ENCODE assay signal across 24 mouse cellular contexts in the genomic region with DNA sequence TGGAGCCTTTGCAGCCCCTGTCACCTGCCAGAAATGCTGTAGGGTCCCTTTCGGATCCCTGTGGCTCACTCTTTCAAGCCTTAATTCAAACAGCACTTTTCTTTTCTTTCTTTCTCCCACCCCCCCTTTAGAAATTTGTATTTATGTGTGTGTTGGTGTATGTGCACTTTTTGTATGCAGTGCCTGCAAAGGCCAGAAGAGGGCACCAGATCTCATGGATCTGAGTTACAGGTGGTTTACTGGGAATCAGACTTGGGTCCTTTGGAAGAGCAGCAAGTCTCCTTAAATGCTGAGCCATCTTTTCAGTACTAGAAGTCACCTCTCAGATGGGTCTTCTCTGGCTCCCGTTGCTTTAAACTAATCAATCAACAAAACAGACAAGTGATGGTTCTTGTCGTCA. TPM values are rescaled to one million over a fixed set of nuclear protein-coding genes. Genes with fewer than 3 reads are reported as not detected.
DNase-seq lines count a peak whose midpoint lies in the region; ATAC-seq and TF ChIP-seq lines count a peak whose summit lies in the region.
"Had no signal": no experiment of that assay in that cellular context is flagged by ENCODE, and none has a peak within 500 bp of the region (broad histone marks: within the 10 kb centered on the region; RNA-seq: fewer than 3 reads in every experiment).

No protein-coding gene starts in this region.

- H3K27me3 ChIP-seq in liver, embryonic 14.5 days (ENCODE audit: control insufficient read depth, insufficient read depth, low read length) = peaks cover 14% of the 10 kb centered on the region
- peaks cover 9% of the 10 kb centered on the region for H3K27me3 ChIP-seq in CH12.LX (replicated peaks)

- no peaks in the 10 kb centered on the region for H3K4me1 ChIP-seq in liver, embryonic 14.5 days (replicated peaks; ENCODE audit: control insufficient read depth in 2 of 2, insufficient read depth in 2 of 2, low read length in 1 of 2)
- H3K4me1 ChIP-seq in CH12.LX (ENCODE audit: control insufficient read depth in 1 of 2, insufficient read depth in 2 of 2) = peaks cover 3 to 28% of the 10 kb centered on the region in 2 experiments; a peak in 3 of 4 replicates
- H3K4me1 ChIP-seq: heart, embryonic 13.5 days; limb, embryonic 13.5 days had no signal

- WGBS in liver, embryonic 14.5 days (ENCODE audit: insufficient replicate concordance) = 69% methylated on average over 3 of the region's 3 CpGs

- H3K79me2 ChIP-seq in CH12.LX (replicated peaks; ENCODE audit: control insufficient read depth, extremely low read depth, insufficient read depth, poor library complexity, severe bottlenecking) = no peaks in the 10 kb centered on the region

- TF ChIP-seq POLR2A in CH12.LX (IDR thresholded peaks at IDR 0.05; ENCODE audit: low read depth, low read length) = no peak
- TF ChIP-seq POLR2A in brain, embryonic 14.5 days (IDR thresholded peaks at IDR 0.05; ENCODE audit: borderline replicate concordance, extremely low read depth, insufficient read depth, insufficient read length, poor library complexity, severe bottlenecking) = no peak

- no peak overlapping the region for H3K9ac ChIP-seq in liver, embryonic 14.5 days (replicated peaks)
- no peak overlapping the region for H3K9ac ChIP-seq in CH12.LX (ENCODE audit: insufficient read depth, low read depth)
- H3K9ac ChIP-seq: heart, embryonic 13.5 days; limb, embryonic 13.5 days; midbrain, embryonic 12.5 days; neural tube, embryonic 15.5 days had no signal

- DNase-seq in gastrocnemius, adult 2 months = no peak
- DNase-seq in gastrocnemius, postnatal 10 days = no peak
- no peak for DNase-seq in liver, embryonic 14.5 days (ENCODE audit: low read depth in 3 of 3, low spot score in 3 of 3)
- DNase-seq in liver (no peak), CH12.LX (ENCODE audit: extremely low read depth) (no peak)
- no peak for DNase-seq in brain, embryonic 14.5 days (ENCODE audit: low read depth)
- DNase-seq in adrenal gland, adult 18-20 months (ENCODE audit: low spot score in 2 of 2) = no peak
- no peak for DNase-seq in layer of hippocampus, adult 18-20 months (ENCODE audit: low spot score in 2 of 2)
- DNase-seq: cerebellum, adult 11 months; cerebellum, postnatal 36 days; lung, adult 18-20 months; right cerebral cortex, postnatal 4 days; thymus, adult 18-20 months had no signal

- no peak overlapping the region for H3K27ac ChIP-seq in gastrocnemius, adult 2 months
- H3K27ac ChIP-seq in liver, embryonic 14.5 days = no peak overlapping the region
- no peak overlapping the region for H3K27ac ChIP-seq in CH12.LX (ENCODE audit: insufficient read depth, low read depth)
- H3K27ac ChIP-seq: embryonic facial prominence, embryonic 10.5 days; heart, embryonic 13.5 days; limb, embryonic 13.5 days; macrophage; midbrain, embryonic 12.5 days; neural tube, embryonic 15.5 days had no signal

- dilution Hi-C loops in CH12.LX (cut with MboI; ENCODE audit: extremely low pct_ligation_motif_present, extremely low pct_unique_long_range_greater_than_20kb, low sequenced_read_pairs) = no loop called here

- intact Hi-C loops in gastrocnemius, adult 2 months (cut with DNase I) = no loop called here

- no peaks in the 10 kb centered on the region; the same call in 1 of the 2 replicates for H3K9me3 ChIP-seq in liver, embryonic 14.5 days (ENCODE audit: control insufficient read depth, low read length)
- H3K9me3 ChIP-seq in CH12.LX (replicated peaks; ENCODE audit: low read length) = peaks cover 8% of the 10 kb centered on the region
- H3K9me3 ChIP-seq: neural tube, embryonic 15.5 days had no signal

- no peaks in the 10 kb centered on the region for H3K36me3 ChIP-seq in liver, embryonic 14.5 days (replicated peaks; ENCODE audit: control insufficient read depth, insufficient read depth, low read depth)
- H3K36me3 ChIP-seq in CH12.LX (replicated peaks in 1 of 2; ENCODE audit: control insufficient read depth in 1 of 2, insufficient read depth in 1 of 2, low read length in 1 of 2) = peaks cover 0 to 1% of the 10 kb centered on the region in 2 experiments
- H3K36me3 ChIP-seq: embryonic facial prominence, embryonic 10.5 days; heart, embryonic 13.5 days; limb, embryonic 13.5 days; midbrain, embryonic 12.5 days; neural tube, embryonic 15.5 days had no signal

- peak; percentile 34; the same call in 1 of the 2 replicates for TF ChIP-seq CTCF in gastrocnemius, adult 2 months (IDR thresholded peaks at IDR 0.05)
- TF ChIP-seq CTCF in liver, embryonic 14.5 days (IDR thresholded peaks at IDR 0.05; ENCODE audit: low read depth) = peak; percentile 60
- TF ChIP-seq CTCF in CH12.LX (conservative IDR thresholded peaks at IDR 0.05 in 1 of 2, IDR thresholded peaks at IDR 0.05 in 1 of 2; ENCODE audit: low read depth in 2 of 2, low read length in 2 of 2) = peak; percentile 33 to 61; a peak in 2 of 4 replicates
- TF ChIP-seq CTCF in brain, embryonic 14.5 days (IDR thresholded peaks at IDR 0.05; ENCODE audit: borderline replicate concordance, extremely low read depth, insufficient read depth, insufficient read length) = peak; percentile 29; the same call in 1 of the 2 replicates

- TF ChIP-seq EP300 in liver, embryonic 14.5 days (IDR thresholded peaks at IDR 0.05; ENCODE audit: low read depth) = no peak
- TF ChIP-seq EP300 in CH12.LX (IDR thresholded peaks at IDR 0.05; ENCODE audit: low read length) = no peak

- H3K4me2 ChIP-seq in liver, embryonic 14.5 days (ENCODE audit: low read depth) = no peak overlapping the region
- H3K4me2 ChIP-seq in CH12.LX (ENCODE audit: insufficient read depth, low read depth, poor library complexity, severe bottlenecking) = no peak overlapping the region
- H3K4me2 ChIP-seq: heart, embryonic 13.5 days; limb, embryonic 13.5 days; midbrain, embryonic 12.5 days; neural tube, embryonic 15.5 days had no signal

- H3K4me3 ChIP-seq in gastrocnemius, adult 2 months = no peak overlapping the region
- no peak overlapping the region for H3K4me3 ChIP-seq in liver, embryonic 14.5 days (ENCODE audit: insufficient read depth in 1 of 2, low read depth in 2 of 2, low read length in 2 of 2)
- H3K4me3 ChIP-seq in CH12.LX (replicated peaks in 1 of 3; ENCODE audit: low read depth in 2 of 3, low read length in 2 of 3, poor library complexity in 1 of 3) = no peak overlapping the region
- H3K4me3 ChIP-seq: embryonic facial prominence, embryonic 10.5 days; heart, embryonic 13.5 days; limb, embryonic 13.5 days; midbrain, embryonic 12.5 days; myocyte; neural tube, embryonic 15.5 days had no signal

- peak; percentile 44 for TF ChIP-seq RAD21 in CH12.LX (IDR thresholded peaks at IDR 0.05; ENCODE audit: low read depth, low read length)

- ATAC-seq in liver, embryonic 14.5 days (ENCODE audit: insufficient read depth) = no peak
- ATAC-seq: forebrain, embryonic 14.5 days; inflammation-experienced regulatory T-cells, adult 6 months had no signal

- in situ Hi-C loops in CH12.LX (cut with MboI; ENCODE audit: low pct_ligation_motif_present, low pct_unique_long_range_greater_than_20kb, low sequenced_read_pairs) = no loop called here

TF ChIP-seq in CH12.LX, 34 proteins besides CTCF, POLR2A, EP300 and RAD21:
- TF ChIP-seq ELF1 (IDR thresholded peaks at IDR 0.05; ENCODE audit: low read depth, low read length) (no peak), BHLHE40 (IDR thresholded peaks at IDR 0.05; ENCODE audit: low read depth, low read length) (no peak), CHD2 (IDR thresholded peaks at IDR 0.05; ENCODE audit: low read length) (no peak), SMC3 (IDR thresholded peaks at IDR 0.05; ENCODE audit: low read depth, low read length) (peak; percentile 48)

RNA-seq across cellular contexts. Expression of a gene that starts 7.5 kb away (rescaled TPM):
- under 1 TPM; 0.17 to 0.18 TPM for total RNA-seq in gastrocnemius, adult 2 months (2021)
- 1 to 10 TPM in 1 of 2 experiments, under 1 TPM in 1; 0.56 to 1.1 TPM for total RNA-seq in gastrocnemius, postnatal 10 days (2021)
- 0.02 TPM in 2 replicates for polyA plus RNA-seq in liver, embryonic 14.5 days (2012; rRNA removed)
- 0.04 and 0.09 TPM in 2 replicates for polyA plus RNA-seq in liver, embryonic 14.5 days (2014; fragmentation: Nextera tagmentation; extraction: Ambion mirVana)
- 0.50 and 0.51 TPM in 2 replicates for total RNA-seq in CH12.LX (2012; rRNA removed)
- not detected in 2 replicates for total RNA-seq in CH12.LX (2014; rRNA removed)
- polyA plus RNA-seq in CH12.LX (2012; ENCODE audit: insufficient read length, low read depth) = not detected in 2 replicates
- polyA plus RNA-seq in brain, embryonic 14.5 days (2012; rRNA removed) = 5.0 and 5.2 TPM in 2 replicates
- total RNA-seq in adrenal gland, adult 18-20 months (2021) = under 1 TPM in 1 of 2 experiments, not detected in 1; 0.45 TPM
- total RNA-seq in layer of hippocampus, adult 18-20 months (2021) = 100 to 1,000 TPM; 320 to 358 TPM
- total RNA-seq: hematopoietic stem cell, adult 5-6 weeks had no signal
- polyA plus RNA-seq: heart, embryonic 13.5 days; kidney, embryonic 14.5 days had no signal

RNA-seq across cellular contexts. Expression of a gene that starts 49.6 kb away (rescaled TPM):
- total RNA-seq in gastrocnemius, adult 2 months (2021) = 10 to 100 TPM; 23.3 to 28.5 TPM
- total RNA-seq in gastrocnemius, postnatal 10 days (2021) = 10 to 100 TPM; 16.0 to 16.3 TPM
- polyA plus RNA-seq in liver, embryonic 14.5 days (2012; rRNA removed) = 15.5 and 15.9 TPM in 2 replicates
- 25.7 and 26.3 TPM in 2 replicates for polyA plus RNA-seq in liver, embryonic 14.5 days (2014; fragmentation: Nextera tagmentation; extraction: Ambion mirVana)
- total RNA-seq in CH12.LX (2012; rRNA removed) (74.8 and 75.2 TPM in 2 replicates), CH12.LX (2014; rRNA removed) (27.9 and 35.9 TPM in 2 replicates)
- 41.8 and 51.4 TPM in 2 replicates for polyA plus RNA-seq in CH12.LX (2012; ENCODE audit: insufficient read length, low read depth)
- polyA plus RNA-seq in brain, embryonic 14.5 days (2012; rRNA removed) = 40.2 and 57.7 TPM in 2 replicates
- 10 to 100 TPM; 44.7 to 46.3 TPM for total RNA-seq in adrenal gland, adult 18-20 months (2021)
- total RNA-seq in layer of hippocampus, adult 18-20 months (2021) = 10 to 100 TPM; 32.4 to 34.4 TPM

RNA-seq across cellular contexts. Expression of a gene that starts 49.9 kb away (rescaled TPM):
- total RNA-seq in gastrocnemius, adult 2 months (2021) = 1,000 to 10,000 TPM in 1 of 2 experiments, 100 to 1,000 TPM in 1; 837 to 1,167 TPM
- 100 to 1,000 TPM; 749 to 932 TPM for total RNA-seq in gastrocnemius, postnatal 10 days (2021)
- polyA plus RNA-seq in liver, embryonic 14.5 days (2012; rRNA removed) = 481 and 569 TPM in 2 replicates
- polyA plus RNA-seq in liver, embryonic 14.5 days (2014; fragmentation: Nextera tagmentation; extraction: Ambion mirVana) = 728 and 747 TPM in 2 replicates
- 1,522 and 1,539 TPM in 2 replicates for total RNA-seq in CH12.LX (2012; rRNA removed)
- total RNA-seq in CH12.LX (2014; rRNA removed) = 905 and 1,007 TPM in 2 replicates
- 740 and 776 TPM in 2 replicates for polyA plus RNA-seq in CH12.LX (2012; ENCODE audit: insufficient read length, low read depth)
- 554 and 676 TPM in 2 replicates for polyA plus RNA-seq in brain, embryonic 14.5 days (2012; rRNA removed)
- 1,000 to 10,000 TPM in 1 of 2 experiments, 100 to 1,000 TPM in 1; 866 to 1,117 TPM for total RNA-seq in adrenal gland, adult 18-20 months (2021)
- total RNA-seq in layer of hippocampus, adult 18-20 months (2021) = 100 to 1,000 TPM; 372 to 389 TPM

Comparison
In these comparisons a context has a peak if more than half of its experiments do, and no peak if none do; other contexts are left out.
1. RNA of a gene that starts 7.5 kb away (total RNA-seq): 320 to 358 TPM in layer of hippocampus, adult 18-20 months; 0.56 to 1.1 TPM in gastrocnemius, postnatal 10 days, 0.50 to 0.51 TPM in CH12.LX, 0.45 TPM in adrenal gland, adult 18-20 months and 0.17 to 0.18 TPM in gastrocnemius, adult 2 months; every median in the first group is over 100 times any median in the second.
2. Peak in every context shown above with its lines, with median percentiles within 50 percentile points of each other: CTCF ChIP-seq.